ENCODE assay signal across 8 mouse cellular contexts in the genomic region with DNA sequence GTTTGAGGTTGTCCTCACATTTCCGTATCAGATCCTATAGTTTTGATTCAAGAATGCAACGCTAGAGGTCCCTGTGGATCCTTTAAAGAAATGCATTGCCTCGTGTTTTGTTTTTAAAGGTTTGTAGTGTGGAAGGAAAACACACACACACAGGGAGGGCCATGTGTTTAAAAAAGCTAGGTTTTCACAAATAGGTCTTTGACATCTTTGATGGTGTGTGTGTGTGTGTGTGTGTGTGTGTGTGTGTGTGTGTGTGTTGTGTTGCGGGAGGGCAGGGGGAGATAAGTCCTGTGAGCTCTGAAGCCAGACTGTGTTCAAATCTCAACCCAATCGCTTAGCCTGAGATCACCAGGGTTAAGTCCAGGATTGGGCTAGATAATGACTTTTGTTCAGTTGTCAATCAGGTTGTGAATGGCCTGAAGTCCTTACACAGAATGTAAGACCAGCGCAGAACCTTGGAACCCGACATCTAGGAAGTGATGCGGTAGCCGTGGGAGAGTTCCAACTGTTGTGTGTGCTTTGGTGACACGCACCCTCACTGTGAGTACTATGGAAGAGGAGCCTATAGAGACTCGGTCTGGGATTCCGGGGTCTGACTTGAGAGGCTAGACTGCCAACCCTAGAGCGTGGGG. TPM values are rescaled to one million over a fixed set of nuclear protein-coding genes. Genes with fewer than 3 reads are reported as not detected.
A peak's percentile ranks its signal among the peaks of the same experiment; 100 is the strongest.
DNase-seq lines count a peak whose midpoint lies in the region; ATAC-seq and TF ChIP-seq lines count a peak whose summit lies in the region.

No protein-coding gene starts in this region.

- H3K4me2 ChIP-seq in hindbrain, embryonic 12.5 days (replicated peaks): peak overlapping the region; percentile 48
- H3K4me2 ChIP-seq in liver, postnatal 0 days (ENCODE audit: low read depth, low read length): peak overlapping the region; percentile 89

- TF ChIP-seq CTCF in cortical plate, adult 2 months (IDR thresholded peaks at IDR 0.05; ENCODE audit: extremely low read depth, insufficient read depth, low read length): 0 out of 2 replicates have a peak, but pooled peaks have one; percentile 6
- peak; percentile 63 for TF ChIP-seq CTCF in liver, postnatal 0 days (IDR thresholded peaks at IDR 0.05; ENCODE audit: low read depth)
- TF ChIP-seq CTCF in small intestine, adult 2 months (IDR thresholded peaks at IDR 0.05; ENCODE audit: extremely low read depth, insufficient read length, insufficient replicate concordance, low read depth, low read length): no peak

- ATAC-seq in hindbrain, embryonic 12.5 days (ENCODE audit: low FRiP score): peak; percentile 66
- ATAC-seq in liver, postnatal 0 days: peak; percentile 69

- no peak overlapping the region for H3K4me3 ChIP-seq in cortical plate, adult 2 months (ENCODE audit: insufficient read depth, low read length)
- peak overlapping the region; percentile 25; the same call in 1 of the 2 replicates for H3K4me3 ChIP-seq in hindbrain, embryonic 12.5 days
- peak overlapping the region; percentile 50 for H3K4me3 ChIP-seq in liver, postnatal 0 days (ENCODE audit: low read depth, low read length)
- peak overlapping the region; percentile 61 for H3K4me3 ChIP-seq in small intestine, adult 2 months (ENCODE audit: low read depth, low read length)

- DNase-seq in adrenal gland, postnatal 10 days: peak; percentile 19
- DNase-seq in adrenal gland, adult 2 months: no peak
- DNase-seq in 3T3-L1 (ENCODE audit: low read depth, low spot score): peak; percentile 78
- DNase-seq in liver, postnatal 0 days: no peak
- no peak for DNase-seq in adrenal gland, postnatal 14 days

- no peak overlapping the region for H3K9ac ChIP-seq in hindbrain, embryonic 12.5 days
- H3K9ac ChIP-seq in liver, postnatal 0 days (replicated peaks): peak overlapping the region; percentile 51; the same call in 1 of the 2 replicates

- no peak overlapping the region for H3K27ac ChIP-seq in cortical plate, adult 2 months (ENCODE audit: insufficient read depth, low read length)
- H3K27ac ChIP-seq in hindbrain, embryonic 12.5 days: no peak overlapping the region
- H3K27ac ChIP-seq in liver, postnatal 0 days (ENCODE audit: low read depth): 0 out of 2 replicates have a peak overlapping the region, but pooled peaks have one; percentile 11
- H3K27ac ChIP-seq in small intestine, adult 2 months (ENCODE audit: insufficient read depth, low read depth, low read length): no peak overlapping the region

- no peaks in the 10 kb centered on the region; the same call in 1 of the 2 replicates for H3K4me1 ChIP-seq in cortical plate, adult 2 months (ENCODE audit: control insufficient read depth, insufficient read depth, low read length)
- H3K4me1 ChIP-seq in hindbrain, embryonic 12.5 days: peaks cover 13% of the 10 kb centered on the region; the same call in 1 of the 2 replicates
- peaks cover 12% of the 10 kb centered on the region for H3K4me1 ChIP-seq in liver, postnatal 0 days (ENCODE audit: insufficient read depth)
- peaks cover 4% of the 10 kb centered on the region; the same call in 1 of the 2 replicates for H3K4me1 ChIP-seq in small intestine, adult 2 months (ENCODE audit: control insufficient read depth, insufficient read depth, insufficient read length, low read length)

- TF ChIP-seq POLR2A in cortical plate, adult 2 months (IDR thresholded peaks at IDR 0.05; ENCODE audit: extremely low read depth, insufficient read depth, low read length): no peak
- no peak for TF ChIP-seq POLR2A in small intestine, adult 2 months (IDR thresholded peaks at IDR 0.05; ENCODE audit: low read depth, low read length)

- no peaks in the 10 kb centered on the region for H3K36me3 ChIP-seq in hindbrain, embryonic 12.5 days
- peaks cover 3% of the 10 kb centered on the region for H3K36me3 ChIP-seq in liver, postnatal 0 days (replicated peaks; ENCODE audit: insufficient read depth, low read length)
- no peaks in the 10 kb centered on the region for H3K36me3 ChIP-seq in small intestine, adult 2 months (ENCODE audit: control insufficient read depth, insufficient read depth, low read length)

- no peaks in the 10 kb centered on the region for H3K9me3 ChIP-seq in hindbrain, embryonic 12.5 days (replicated peaks)
- no peaks in the 10 kb centered on the region for H3K9me3 ChIP-seq in liver, postnatal 0 days (ENCODE audit: low read length)

- H3K27me3 ChIP-seq in hindbrain, embryonic 12.5 days: peaks cover 61% of the 10 kb centered on the region
- 0 out of 2 replicates have a peak, but pooled peaks cover 3% of the 10 kb centered on the region for H3K27me3 ChIP-seq in liver, postnatal 0 days (ENCODE audit: insufficient read depth, low read length)
- H3K27me3 ChIP-seq in small intestine, adult 2 months (ENCODE audit: control insufficient read depth, insufficient read depth, low read length): no peaks in the 10 kb centered on the region

- 4% methylated on average over 13 of the region's 13 CpGs for WGBS in hindbrain, embryonic 12.5 days
- WGBS in liver, postnatal 0 days (ENCODE audit: insufficient replicate concordance): 3% methylated on average over 13 of the region's 13 CpGs
- 1% methylated on average over 13 of the region's 13 CpGs for WGBS in small intestine, adult 2 months

- no peak for TF ChIP-seq EP300 in liver, postnatal 0 days (IDR thresholded peaks at IDR 0.05; ENCODE audit: low read depth)

RNA-seq across cellular contexts. Expression of a gene that starts 8.4 kb away (rescaled TPM):
- 1 to 10 TPM; 3.2 to 4.5 TPM for total RNA-seq in adrenal gland, postnatal 10 days (2021)
- total RNA-seq in adrenal gland, adult 2 months (2021): under 1 TPM; 0.35 to 0.45 TPM
- polyA plus RNA-seq in adrenal gland, adult 2 months (2012; rRNA removed): 1.2 and 1.9 TPM in 2 replicates
- polyA plus RNA-seq in cortical plate, adult 2 months (2012; rRNA removed): 0.21 and 0.34 TPM in 2 replicates
- polyA plus RNA-seq in hindbrain, embryonic 12.5 days (2016; fragmentation: Nextera tagmentation; extraction: Ambion mirVana): 1.3 and 1.5 TPM in 2 replicates
- 0.13 and 0.43 TPM in 2 replicates for polyA plus RNA-seq in liver, postnatal 0 days (2015; fragmentation: Nextera tagmentation; extraction: Ambion mirVana)
- 2.2 and 4.8 TPM in 2 replicates for polyA plus RNA-seq in small intestine, adult 2 months (2012; rRNA removed)
- 1.3 and 9.1 TPM in 2 replicates for total RNA-seq in adrenal gland, postnatal 14 days (2021)

RNA-seq across cellular contexts. Expression of a gene that starts 16.5 kb away (rescaled TPM):
- 10 to 100 TPM; 51.2 TPM for total RNA-seq in adrenal gland, postnatal 10 days (2021)
- total RNA-seq in adrenal gland, adult 2 months (2021): 100 to 1,000 TPM in 1 of 2 experiments, 10 to 100 TPM in 1; 66.0 to 104 TPM
- 76.1 and 88.4 TPM in 2 replicates for polyA plus RNA-seq in adrenal gland, adult 2 months (2012; rRNA removed)
- 31.8 and 35.0 TPM in 2 replicates for polyA plus RNA-seq in cortical plate, adult 2 months (2012; rRNA removed)
- 35.8 and 38.9 TPM in 2 replicates for polyA plus RNA-seq in hindbrain, embryonic 12.5 days (2016; fragmentation: Nextera tagmentation; extraction: Ambion mirVana)
- polyA plus RNA-seq in liver, postnatal 0 days (2015; fragmentation: Nextera tagmentation; extraction: Ambion mirVana): 289 and 305 TPM in 2 replicates
- polyA plus RNA-seq in small intestine, adult 2 months (2012; rRNA removed): 29.4 and 48.2 TPM in 2 replicates
- total RNA-seq in adrenal gland, postnatal 14 days (2021): 36.6 and 56.6 TPM in 2 replicates

Comparison
In these comparisons a context has a peak if more than half of its experiments do, and no peak if none do; other contexts are left out.
1. DNase-seq: peak in adrenal gland, postnatal 10 days (single experiment) and 3T3-L1 (single experiment); none in adrenal gland, adult 2 months (single experiment), liver, postnatal 0 days (single experiment) and adrenal gland, postnatal 14 days (single experiment).